Mouse (Mus musculus) CD4-positive, CD25-positive, alpha-beta regulatory T cell, adult 2 months (primary cell): ENCODE results near the gene Myo10.
"Not testable (repeated sequence)": the region's sequence is repeated elsewhere in the genome, so short reads cannot be mapped to it uniquely, and the experiment has no call there.

Source experiments
- DNase-seq: peaks from one replicate; pipeline ENCODE4 v3.0.0-alpha.2; 2012; ENCODE audit warnings: low read depth, low spot score

Myo10 gene

DNA sequence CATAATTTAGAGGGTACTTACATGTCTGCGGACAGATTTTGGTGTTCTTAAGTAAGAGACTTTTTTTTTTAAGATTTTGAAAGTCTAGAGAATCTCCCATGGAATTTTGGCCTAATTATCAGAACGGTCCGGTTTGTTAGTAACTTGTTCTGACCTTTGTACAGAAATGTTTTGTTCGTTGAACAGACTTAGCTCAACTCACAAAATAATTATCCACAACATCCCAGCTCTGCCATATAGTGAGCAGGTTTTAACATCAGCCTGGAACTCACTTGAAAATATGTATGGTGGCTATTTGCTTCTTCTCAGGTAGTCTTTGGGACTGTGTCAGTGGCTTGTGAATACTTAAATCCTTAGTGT, 68.4 kb downstream of the Myo10 start:
- no peak for DNase-seq

DNA sequence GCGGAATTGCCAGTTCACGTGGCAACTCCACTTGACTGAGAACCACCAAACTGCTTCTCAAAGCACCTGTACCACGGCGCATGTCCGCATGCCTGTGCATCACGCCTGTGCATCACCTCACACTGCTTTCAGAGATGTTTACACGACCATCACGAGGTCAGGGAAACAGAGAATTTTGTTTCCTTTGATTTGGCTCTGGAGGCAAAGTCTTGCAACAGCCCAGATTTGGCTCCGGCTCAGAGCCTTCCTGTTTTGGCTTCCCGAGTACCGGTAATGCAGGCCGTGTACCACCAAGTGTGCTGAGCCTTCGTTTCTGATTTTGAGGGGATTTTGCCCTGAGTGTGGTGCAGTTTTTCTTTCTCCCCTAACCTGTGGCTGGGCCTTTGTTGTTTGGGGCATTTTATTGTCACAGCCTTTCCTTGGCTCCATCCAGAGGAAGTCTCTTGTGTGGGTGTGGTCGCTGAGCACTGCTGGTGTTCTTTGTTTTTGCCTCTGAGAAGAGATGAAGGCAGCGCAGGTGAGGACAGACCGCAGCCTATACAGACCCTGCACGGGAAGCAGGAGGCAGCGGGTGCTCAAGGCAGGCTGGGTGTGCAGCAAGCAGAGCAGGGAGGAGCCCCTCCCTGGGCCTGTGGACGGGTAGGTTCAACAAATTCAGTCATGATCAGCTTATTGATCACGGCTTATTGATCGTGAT, 70.1 kb downstream of the Myo10 start:
- DNase-seq, result peak; percentile 43

DNA sequence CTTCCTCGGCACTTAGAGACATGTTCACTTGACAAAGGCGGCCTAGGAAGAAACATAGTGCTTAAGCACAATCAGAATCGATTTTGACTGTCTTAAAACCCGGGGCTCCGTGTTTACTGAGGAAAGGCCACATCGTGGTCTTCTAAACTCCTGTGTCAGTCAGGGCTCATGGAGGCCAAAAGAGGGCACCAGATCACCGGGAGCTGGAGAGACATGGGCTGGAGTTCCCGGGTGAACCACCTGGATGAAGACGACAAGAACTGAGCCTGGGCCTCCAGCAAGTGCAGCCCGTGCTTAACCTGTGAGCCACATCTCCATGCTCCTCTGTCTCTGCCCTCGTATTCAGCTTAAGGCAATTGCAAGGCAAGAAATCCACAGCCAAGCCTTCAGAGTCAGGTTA, 71.4 kb downstream of the Myo10 start:
- no peak for DNase-seq

DNA sequence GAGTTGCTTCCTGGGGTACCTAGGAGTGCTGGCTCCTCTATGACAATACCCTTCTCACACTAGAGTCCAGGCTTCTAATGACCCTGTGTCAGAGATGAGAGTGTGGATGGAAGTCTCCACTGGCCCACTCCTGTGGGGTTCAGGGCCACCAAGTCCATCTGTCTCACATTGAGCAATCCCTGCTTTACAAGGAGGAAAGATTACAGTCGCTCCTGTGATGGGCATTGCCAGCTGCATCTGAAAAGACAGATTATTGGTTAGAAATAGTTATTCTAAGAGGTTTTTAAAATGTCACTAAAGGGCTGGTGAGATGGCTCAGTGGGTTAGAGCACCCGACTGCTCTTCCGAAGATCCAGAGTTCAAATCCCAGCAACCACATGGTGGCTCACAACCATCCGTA, 72.4 kb downstream of the Myo10 start:
- DNase-seq, result no peak

DNA sequence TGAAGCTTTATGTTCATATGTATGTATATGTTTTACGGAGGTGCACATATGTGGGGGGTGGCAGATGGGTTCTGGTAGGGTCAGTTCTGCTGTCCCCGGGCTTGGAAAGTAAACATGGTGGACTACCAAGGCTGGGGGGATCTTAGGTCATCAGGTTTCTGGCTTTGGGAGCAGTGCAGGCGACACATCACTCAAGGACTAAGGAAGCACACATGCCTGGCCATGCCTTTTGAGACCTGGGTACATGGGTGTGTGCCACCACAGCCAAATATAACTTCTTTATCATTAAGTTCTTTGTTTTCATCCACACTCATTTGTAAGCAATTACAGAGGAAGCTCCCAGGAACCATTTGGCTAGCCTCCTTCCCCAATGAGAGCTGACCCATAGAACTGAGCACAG, 72.9 kb downstream of the Myo10 start:
- no peak for DNase-seq

DNA sequence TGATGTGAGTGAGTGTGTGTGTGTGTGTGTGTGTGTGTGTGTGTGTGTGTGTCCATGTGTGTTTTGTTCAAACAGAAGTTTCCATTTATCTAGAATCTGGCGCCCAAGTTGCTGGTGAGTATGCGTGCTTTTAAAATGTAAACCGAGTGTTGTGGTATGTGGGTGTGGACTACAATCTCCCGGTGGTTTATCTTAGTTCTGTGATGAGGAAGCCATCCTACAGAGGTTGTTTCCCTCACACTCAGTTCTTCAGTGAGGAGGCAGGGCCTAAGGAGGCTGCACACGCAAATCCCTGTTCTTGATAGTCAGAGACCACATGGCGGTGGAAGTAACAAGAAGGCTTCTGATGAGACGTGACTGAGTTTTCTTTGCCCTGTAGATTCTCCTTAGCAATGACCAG, 73.6 kb downstream of the Myo10 start:
- DNase-seq, result peak; percentile 39

DNA sequence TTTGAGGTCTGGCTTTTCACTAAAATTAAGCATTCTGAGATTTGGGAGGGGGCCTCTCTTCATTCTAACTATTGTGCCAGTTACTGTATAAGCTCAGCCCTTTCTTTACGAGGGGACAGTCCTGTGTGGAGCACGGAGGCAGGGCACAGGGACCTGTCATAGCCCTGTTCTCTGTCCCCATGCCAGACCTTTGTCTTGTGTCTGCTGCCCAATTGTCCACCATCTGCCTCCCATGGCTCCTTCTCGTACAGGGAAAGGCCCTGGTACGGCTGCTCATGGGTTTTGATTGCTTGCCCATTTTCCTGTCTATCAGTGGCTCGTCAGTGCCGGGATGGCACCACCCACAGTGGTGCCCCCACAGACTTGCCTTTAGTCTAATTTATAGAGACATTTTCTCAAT, 74.3 kb downstream of the Myo10 start:
- DNase-seq, result no peak

DNA sequence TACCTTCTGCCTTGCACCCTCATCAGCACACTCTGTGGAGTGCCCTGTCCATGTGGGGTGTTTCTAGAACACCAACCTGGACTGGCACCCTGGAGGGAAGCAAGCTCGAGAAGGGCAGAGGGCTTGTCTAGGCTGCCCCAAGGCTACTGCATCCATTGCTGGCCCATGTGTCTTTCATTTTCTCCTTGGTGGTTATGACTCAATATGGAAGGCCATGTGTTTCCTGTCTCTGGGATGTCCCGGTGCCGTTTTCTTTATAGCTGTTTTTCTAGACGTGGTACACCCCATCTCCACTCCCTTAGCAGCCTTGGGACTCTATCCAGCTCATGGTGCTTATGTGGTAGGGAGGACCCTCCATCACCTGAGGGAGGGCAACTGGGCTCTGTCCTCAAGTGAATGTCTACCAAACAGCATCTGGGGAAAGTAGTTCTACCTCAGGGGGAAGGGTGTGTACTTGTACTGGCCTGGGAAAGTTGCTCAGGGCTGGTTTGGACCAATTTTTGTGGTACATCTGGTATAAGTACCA, 76.8 kb downstream of the Myo10 start:
- no peak for DNase-seq

DNA sequence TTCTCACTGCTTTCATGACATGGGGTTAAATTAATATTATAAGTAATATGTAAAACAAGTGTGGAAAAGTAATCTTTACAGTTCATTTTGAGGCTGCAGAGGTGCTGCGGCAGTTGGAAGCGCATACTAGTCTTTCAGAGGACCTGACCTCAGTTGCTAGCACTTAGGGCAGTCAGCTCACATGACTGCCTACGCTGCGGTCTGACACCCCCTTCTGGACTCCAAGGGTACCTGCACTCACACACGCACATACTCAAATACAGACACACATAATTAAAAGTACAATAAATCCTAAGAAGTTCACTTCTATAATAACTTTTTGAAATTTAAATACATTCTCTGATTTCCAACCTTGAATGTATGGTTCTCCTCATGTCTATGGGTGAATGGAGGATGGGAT, 80.3 kb downstream of the Myo10 start:
- no peak for DNase-seq

DNA sequence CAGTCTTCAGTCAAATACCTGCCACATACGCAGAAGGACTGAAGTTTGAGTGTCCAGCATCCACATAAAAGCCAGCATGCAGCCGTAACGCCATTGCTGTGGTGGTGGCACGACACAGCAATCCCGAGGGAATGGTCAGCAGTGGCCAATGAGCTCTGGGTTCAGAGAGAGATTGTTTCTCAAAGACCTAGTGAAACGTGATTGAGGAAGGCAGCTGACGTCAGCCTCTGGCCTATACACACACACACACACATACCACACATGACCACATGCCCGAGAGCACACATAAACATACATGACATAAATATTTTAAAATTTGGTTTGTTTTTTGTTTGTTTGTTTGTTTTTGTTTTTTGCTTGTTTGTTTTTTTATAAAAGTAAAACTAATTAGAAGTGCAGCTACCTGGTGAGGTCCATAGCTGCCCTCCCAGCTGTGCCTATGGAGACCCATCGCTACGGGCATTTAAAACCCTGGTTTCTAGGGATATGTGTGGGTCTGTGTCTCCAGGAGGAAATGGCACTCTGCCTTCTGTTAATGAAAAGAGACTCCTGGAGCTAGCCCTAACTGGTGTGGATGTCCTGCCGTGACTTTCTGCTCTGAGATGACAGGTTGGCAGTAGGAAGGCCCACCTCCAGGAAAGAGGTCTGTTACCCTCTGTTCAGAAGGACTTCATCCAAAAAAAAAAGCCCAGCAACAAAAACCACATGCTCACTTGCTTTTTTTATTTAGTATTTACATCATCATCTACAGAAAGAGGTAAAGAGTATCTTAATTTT, 82.7 kb downstream of the Myo10 start:
- no peak for DNase-seq

DNA sequence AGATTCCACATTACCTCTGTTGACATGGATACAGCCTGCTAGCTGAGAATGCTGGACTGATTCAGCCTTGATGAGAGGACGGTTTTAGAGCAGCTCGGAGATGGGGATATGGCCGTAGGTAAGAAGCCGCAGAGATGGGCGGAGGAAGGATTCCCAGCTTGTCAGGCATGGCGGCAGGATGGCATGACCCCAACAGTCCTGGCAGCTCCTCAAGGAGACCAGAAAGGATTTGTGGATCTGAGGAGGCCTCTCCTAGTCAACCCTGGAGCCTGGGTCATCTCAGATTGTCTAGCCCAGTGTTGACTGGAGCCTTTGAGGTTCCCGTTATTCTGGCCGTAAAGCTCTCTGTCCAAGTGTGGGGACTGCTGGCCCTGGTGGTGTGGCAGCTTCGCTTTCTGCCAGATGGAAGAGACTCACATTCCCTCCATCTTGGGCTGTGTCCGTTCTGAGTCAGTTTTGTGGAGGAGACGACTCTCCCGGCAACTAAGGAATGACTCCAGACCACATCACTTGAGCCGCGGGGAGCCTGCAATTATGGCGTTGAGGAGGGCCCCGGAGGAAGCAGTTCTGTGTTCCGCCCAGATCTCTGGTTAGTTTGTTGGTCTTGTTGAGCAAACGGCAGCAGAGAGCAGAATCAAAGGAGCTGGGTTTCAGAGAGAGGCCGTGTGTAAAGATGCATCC, 84.7 kb downstream of the Myo10 start:
- DNase-seq, result no peak

DNA sequence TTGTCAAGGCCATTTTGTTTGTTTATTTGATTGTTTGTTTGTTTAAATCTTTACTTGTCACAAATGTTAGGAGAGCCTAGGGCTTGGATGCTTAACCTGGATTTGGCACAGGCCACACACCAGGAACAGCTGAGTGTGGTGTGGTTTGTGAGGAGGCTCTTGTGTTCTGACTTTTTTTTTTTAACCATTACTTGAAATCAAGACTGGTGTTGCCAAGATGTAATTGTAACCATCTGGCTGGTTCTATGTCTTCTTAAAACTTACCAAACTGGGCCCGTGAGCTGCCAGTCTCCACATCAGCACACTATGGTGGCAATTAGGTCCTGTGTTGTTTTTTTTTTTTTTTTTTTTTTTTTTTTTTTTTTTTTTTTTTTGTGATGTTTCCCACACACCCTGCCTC, 85.6 kb downstream of the Myo10 start:
- no peak for DNase-seq

DNA sequence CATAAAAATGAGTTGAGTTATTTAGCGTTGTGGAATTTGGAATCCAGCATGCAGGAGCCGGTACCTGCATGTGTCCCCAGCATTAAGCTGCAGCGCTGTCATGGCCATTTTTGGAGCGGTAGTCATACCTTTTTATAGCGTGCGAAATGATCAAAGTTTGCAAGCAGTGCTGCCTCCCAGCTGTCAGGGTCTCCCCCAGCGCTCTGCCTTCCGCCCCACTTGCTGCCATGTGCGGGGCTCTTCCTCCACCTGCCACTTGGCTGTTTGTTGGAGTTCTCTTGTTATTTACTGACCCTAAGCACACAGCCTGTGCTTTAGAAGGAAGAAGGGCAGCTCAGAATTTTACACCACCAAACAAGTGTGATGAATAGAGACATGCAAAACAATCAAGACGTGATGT, 88.6 kb downstream of the Myo10 start:
- no peak for DNase-seq

DNA sequence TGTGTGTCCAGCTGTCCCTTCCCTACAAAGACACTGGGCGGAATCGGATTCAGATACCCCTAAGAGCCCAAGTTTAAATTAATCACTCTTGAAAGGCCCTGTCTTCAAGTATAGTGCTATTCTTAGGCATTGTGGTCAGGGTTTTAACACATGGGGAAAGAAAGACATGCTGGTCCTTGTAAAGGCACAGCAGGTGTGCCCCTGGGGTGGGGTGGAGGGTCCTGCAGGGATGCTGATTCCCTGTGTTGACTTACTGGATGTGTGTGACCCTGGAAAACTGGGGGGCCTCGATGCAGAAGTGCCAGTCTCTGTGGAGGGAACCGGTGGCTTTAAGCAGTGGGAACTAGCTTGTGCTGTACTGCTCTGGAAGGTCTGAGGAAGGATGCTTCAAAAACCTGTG, 90.6 kb downstream of the Myo10 start:
- DNase-seq, result no peak

DNA sequence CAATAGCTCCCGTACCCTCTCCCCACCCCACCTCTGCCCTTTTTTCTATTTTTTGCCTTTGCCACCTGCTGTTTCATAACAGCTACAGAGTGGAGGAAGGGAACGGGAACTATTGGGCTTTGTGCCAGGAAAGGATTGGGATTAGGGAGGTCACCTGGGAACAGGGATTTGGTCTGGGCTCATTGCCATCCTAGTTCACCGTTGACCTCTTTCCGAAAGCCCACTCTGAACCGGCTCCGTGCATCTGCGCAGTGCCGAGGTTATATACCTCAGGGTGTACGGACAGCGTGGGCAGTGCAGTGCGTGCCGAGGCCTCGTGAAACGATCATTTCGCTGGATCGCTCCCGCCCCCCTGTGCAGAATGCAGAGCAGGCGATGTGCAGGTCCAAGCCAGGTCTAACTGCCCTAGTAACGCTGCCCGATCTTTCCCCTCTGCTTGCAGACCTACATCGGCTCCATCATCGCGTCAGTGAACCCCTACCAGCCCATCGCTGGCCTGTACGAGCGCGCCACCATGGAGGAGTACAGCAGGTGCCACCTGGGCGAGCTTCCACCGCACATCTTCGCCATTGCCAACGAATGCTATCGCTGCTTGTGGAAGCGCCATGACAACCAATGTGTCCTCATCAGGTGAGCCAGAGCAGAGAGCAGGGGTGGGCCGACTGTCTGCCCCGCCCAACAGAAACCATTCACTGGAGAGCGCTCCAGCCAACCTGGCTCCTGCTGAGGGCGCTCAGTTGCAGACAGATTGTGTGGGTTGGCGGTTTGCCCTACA, 91.4 kb downstream of the Myo10 start:
- DNase-seq, result no peak

DNA sequence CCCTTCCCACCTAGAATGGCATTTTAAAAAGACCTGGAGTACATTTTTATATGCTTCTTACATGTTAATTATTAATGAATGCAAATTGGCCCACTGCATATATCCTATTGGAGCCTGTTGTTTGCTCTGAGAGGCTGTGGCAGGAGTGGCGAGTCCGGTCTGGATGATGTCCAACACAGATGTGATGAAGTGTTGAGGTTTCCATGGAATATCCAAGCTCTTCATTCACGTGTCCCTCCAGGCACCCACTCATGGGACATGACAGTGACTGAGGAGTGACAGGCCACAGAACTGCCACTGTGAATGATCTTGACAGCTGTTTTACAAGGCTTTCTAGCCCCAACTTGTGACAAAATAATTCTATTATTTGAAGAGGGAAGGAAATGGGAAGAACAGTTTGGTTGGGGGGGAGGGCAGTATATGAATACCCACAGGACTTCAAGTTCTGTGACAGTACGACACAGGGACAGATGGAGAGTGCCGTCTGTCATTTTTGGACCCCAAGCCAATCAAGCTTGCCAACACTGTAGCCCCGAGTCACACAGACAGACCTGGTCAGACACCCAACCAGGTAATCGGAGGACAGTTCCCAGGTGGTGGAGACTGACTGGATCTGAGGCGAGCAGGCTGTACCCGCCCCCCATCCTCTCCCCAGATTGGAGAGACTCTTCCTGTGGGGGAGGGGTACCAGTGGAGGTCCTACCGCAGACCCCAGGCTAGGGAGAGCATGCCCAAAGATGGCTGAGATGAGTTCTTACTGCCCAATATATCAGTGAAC, 93.1 kb downstream of the Myo10 start:
- DNase-seq, result no peak

DNA sequence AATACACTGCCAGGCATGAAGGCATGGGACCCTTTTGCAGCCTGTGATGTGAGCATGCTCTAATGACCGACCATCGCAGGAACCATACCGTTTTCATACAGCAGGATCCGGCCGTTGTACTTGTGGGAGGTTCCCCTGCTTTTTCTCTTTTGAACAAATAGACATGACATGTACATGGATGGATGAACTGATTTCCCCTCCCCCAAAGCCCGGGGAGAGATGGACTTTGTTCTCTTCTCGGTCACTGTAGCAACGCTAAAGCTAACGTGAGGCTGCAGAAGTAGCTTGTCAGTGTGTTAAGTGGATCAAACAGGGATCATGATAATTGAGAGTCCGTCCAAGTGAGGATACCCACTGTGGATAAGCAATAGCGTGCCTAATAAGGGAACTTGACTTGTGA, 93.7 kb downstream of the Myo10 start:
- no peak for DNase-seq

DNA sequence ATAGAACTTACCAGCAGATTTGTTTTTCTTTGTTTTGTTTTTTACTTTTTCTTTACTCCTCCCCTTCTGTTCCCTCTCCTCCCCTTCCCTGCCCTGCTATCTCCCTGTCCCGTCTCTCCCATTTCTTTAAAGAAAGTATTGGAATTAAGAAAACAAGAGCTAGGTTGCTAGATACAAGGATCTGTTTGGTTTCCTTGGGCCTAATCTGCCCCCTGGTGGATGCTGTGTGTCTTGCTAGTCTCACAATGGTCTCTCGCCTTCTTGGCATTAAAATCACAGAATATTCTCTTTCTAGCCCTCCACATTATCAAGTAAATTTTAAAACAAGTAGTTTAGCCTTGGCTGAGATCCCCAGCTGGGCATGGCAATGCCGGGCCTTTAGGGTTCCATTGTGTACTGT, 94.7 kb downstream of the Myo10 start:
- peak; percentile 80 for DNase-seq

DNA sequence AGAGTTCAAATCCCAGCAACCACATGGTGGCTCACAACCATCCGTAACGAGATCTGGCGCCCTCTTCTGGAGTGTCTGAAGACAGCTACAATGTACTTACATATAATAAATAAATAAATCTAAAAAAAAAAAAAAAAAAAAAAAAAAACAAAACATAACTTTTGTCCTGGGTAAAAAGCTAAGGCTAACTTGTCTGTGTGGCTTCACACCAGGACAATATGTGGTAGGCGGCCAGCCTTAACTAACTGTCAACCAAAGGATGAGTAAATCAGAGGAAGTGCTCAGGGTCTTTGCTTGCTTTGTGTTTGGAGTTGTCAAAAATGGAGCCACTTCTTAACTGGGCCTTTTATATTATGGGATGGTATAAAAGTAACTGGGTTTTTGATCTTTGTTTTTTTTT, 95.8 kb downstream of the Myo10 start:
- not testable (repeated sequence) for DNase-seq

DNA sequence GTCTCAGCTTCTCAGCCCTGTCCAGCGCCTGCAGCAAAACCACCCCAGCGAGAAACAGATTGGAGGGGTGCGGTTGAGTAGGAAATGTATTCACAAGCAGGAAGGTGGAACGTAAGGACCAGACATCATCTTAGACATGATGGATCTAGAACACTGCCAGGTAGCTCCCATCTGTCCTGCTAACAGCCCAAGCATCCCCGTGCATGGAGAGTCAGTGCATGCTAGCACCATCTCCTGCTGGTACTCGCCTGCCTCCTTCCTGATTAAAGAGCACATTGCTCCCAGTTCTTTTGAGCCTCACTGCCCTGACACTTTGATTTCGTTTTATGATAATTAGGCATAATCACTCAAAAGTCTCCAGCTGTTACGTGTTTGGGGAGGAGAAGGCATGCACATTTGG, 96.9 kb downstream of the Myo10 start:
- no peak for DNase-seq

DNA sequence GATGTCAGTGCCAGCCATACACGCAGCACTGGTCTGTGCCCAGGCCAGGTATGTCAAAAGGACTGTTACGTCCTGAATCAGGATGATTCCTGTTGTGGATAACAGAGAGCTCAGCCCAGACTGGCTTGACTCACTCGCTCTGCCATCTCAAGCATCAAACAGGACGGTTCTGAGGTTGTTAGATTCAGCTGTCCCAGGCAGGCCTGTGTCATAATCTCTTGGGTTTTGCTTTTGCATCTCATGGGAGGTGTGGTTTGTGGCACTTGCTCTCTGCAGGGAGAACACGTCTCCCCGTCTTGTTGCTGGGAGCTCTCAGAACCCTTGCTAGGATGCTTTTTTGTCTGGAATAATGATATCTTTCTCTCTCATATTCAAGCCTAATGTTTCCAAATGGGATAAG, 97.9 kb downstream of the Myo10 start:
- no peak for DNase-seq
